Mouse (Mus musculus) forebrain, embryonic 14.5 days (tissue): ENCODE results near the gene Nxpe5. TPM values are rescaled to one million over a fixed set of nuclear protein-coding genes. Genes with fewer than 3 reads are reported as not detected.
A peak's percentile ranks its signal among the peaks of the same experiment; 100 is the strongest.

Source experiments
- ATAC-seq: fragments of 200-750 bp; cut with Nextera tagmentation; 2 replicates; pipeline ENCODE4 v1.8.0; 2017; ENCODE audit warnings: mild to moderate bottlenecking, moderate library complexity
- DNase-seq: peaks from one replicate; pipeline ENCODE4 v3.0.0-alpha.2; 2015; ENCODE audit warnings: low spot score
- H3K27ac ChIP-seq: fragments of 300-500 bp; sonication (generic); 2 replicates; pipeline ENCODE4 v1.5.1; 2014; ENCODE audit warnings: low read depth, mild to moderate bottlenecking, control low read depth, low read length, moderate library complexity
- H3K27me3 ChIP-seq: fragments of 300-500 bp; sonication (generic); replicated peaks from 2 replicates; pipeline ENCODE4 v1.6.1; 2014; ENCODE audit warnings: low read length, control low read depth, mixed read lengths; ENCODE audit not compliant: control insufficient read depth, insufficient read depth
- H3K36me3 ChIP-seq: fragments of 300-500 bp; sonication (generic); 2 replicates; pipeline ENCODE4 v1.6.1; 2014; ENCODE audit warnings: low read length, control low read depth; ENCODE audit not compliant: control insufficient read depth, insufficient read depth
- H3K4me1 ChIP-seq: fragments of 300-500 bp; sonication (generic); 2 replicates; pipeline ENCODE4 v1.6.1; 2014; ENCODE audit warnings: antibody characterized with exemption, low read length, control low read depth; ENCODE audit not compliant: control insufficient read depth, insufficient read depth
- H3K4me2 ChIP-seq: fragments of 300-500 bp; sonication (generic); 2 replicates; pipeline ENCODE4 v1.6.1; 2014; ENCODE audit warnings: mild to moderate bottlenecking, control low read depth, low read length
- H3K4me3 ChIP-seq: fragments of 300-500 bp; sonication (generic); 2 replicates; pipeline ENCODE4 v1.5.1; 2014; ENCODE audit warnings: low read depth, low read length, control low read depth
- H3K9ac ChIP-seq: fragments of 300-500 bp; sonication (generic); 2 replicates; pipeline ENCODE4 v1.6.1; 2014; ENCODE audit warnings: mild to moderate bottlenecking, low read length, control low read depth, moderate library complexity
- H3K9me3 ChIP-seq: fragments of 300-500 bp; sonication (generic); replicated peaks from 2 replicates; pipeline ENCODE4 v1.6.1; 2016; ENCODE audit warnings: low read length, control low read depth, mixed read lengths; ENCODE audit not compliant: control insufficient read depth
- WGBS: fragments of 180-500 bp; shearing (Covaris S2); extraction: QIAGEN DNeasy Blood & Tissue Kit; methylation state at CpG from one replicate; pipeline ENCODE4 v1.1.7; 2014; 5-methylcytosine and 5-hydroxymethylcytosine counted together
- polyA plus RNA-seq: library from polyadenylated mRNA; unstranded; fragments of >200 nt; fragmentation: Nextera tagmentation; extraction: Ambion mirVana; gene quantifications from 2 replicates; pipeline ENCODE4 v1.2.1, GENCODE M21; 2014

Nxpe5 gene
- polyA plus RNA-seq, 1 experiment from 2014 or later: not detected

GRCm38 (mm10) chr5:138275216-138276050 lies 49.7 kb downstream of the Nxpe5 start:
- 8% methylated on average over 41 of the region's 41 CpGs for WGBS
- 0 out of 2 replicates have a peak, but pooled peaks cover 2% of the 10 kb centered on the region for H3K9me3 ChIP-seq
- H3K36me3 ChIP-seq: peaks cover 25% of the 10 kb centered on the region
- peak overlapping the region; percentile 73 for H3K4me2 ChIP-seq
- ATAC-seq (no peak), DNase-seq (peak; percentile 36)
- peak overlapping the region; percentile 37 for H3K4me3 ChIP-seq
- H3K27me3 ChIP-seq: no peaks in the 10 kb centered on the region
- 0 out of 2 replicates have a peak overlapping the region, but pooled peaks have one; percentile 9 for H3K27ac ChIP-seq
- peaks cover 39% of the 10 kb centered on the region for H3K4me1 ChIP-seq
- H3K9ac ChIP-seq: peak overlapping the region; percentile 65

DNA sequence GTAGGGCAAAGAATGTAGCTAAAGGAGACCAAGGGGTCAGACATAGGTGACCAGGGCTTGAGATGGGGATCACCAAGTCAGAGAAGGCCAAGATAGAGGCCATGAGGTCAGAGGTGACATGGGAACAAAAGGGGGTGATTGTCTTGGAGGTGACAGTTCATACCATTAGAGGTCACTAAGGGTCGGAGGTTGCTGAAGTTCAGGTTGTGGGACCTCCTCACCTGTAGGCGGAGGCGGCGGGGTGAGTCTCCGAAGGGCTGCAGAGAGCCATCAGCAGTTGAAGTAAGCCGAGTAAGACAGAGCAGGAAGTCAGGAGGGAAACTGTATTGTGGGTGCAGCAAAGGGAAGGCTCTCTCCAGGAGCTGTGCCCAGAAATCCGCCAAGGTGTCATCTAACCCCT lies 52.3 kb downstream of the Nxpe5 start:
- H3K4me3 ChIP-seq: peak overlapping the region; percentile 86
- peak overlapping the region; percentile 83 for H3K4me2 ChIP-seq
- no peak for DNase-seq
- no peak for ATAC-seq
- 0 out of 2 replicates have a peak, but pooled peaks cover 8% of the 10 kb centered on the region for H3K9me3 ChIP-seq
- H3K9ac ChIP-seq: peak overlapping the region; percentile 97
- 0 out of 2 replicates have a peak overlapping the region, but pooled peaks have one; percentile 5 for H3K27ac ChIP-seq
- 87% methylated on average over 7 of the region's 7 CpGs for WGBS
- H3K36me3 ChIP-seq: peaks cover 25% of the 10 kb centered on the region
- peaks cover 39% of the 10 kb centered on the region for H3K4me1 ChIP-seq
- H3K27me3 ChIP-seq: no peaks in the 10 kb centered on the region

GRCm38 (mm10) chr5:138279585-138280424 lies 54.1 kb downstream of the Nxpe5 start, which contains the start of the genes Gm43720, Gpc2 and Stag3:
Gene Gm43720 (minus strand): TSS chr5:138279958.
Gene Gpc2 (minus strand): TSS chr5:138280005.
Gene Stag3 (plus strand): TSS chr5:138280240.
- ATAC-seq: peak; percentile 99

DNA sequence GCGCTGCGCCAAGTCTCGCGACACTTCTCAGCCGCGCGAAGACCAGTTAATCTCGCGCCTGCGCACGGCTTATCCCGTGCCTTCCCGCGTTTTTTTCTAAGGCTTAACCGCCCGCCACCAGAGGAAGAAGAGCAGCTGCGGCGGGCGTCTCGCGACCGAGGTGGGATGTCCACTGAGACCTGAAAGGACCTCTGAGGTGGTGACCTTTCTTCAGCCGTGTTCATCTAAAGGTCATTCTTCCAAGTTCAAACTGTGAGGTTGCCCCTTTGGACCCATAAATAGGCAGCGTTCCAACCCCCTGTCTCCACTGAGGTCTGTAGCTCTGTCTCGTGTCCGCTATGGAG lies 54.7 kb downstream of the Nxpe5 start:
- peaks cover 32% of the 10 kb centered on the region for H3K4me1 ChIP-seq
- peaks cover 15% of the 10 kb centered on the region; the same call in 1 of the 2 replicates for H3K36me3 ChIP-seq
- WGBS: 30% methylated on average over 24 of the region's 26 CpGs
- ATAC-seq: no peak
- H3K4me3 ChIP-seq: peak overlapping the region; percentile 86; the same call in 1 of the 2 replicates
- 0 out of 2 replicates have a peak, but pooled peaks cover 8% of the 10 kb centered on the region for H3K9me3 ChIP-seq
- H3K4me2 ChIP-seq: peak overlapping the region; percentile 83
- no peaks in the 10 kb centered on the region for H3K27me3 ChIP-seq
- H3K9ac ChIP-seq: no peak overlapping the region
- no peak overlapping the region for H3K27ac ChIP-seq
- DNase-seq: no peak

More at GRCm38 (mm10) chr5:138279585-138280424, 54.1 kb downstream of the Nxpe5 start, which contains the start of the genes Gm43720, Gpc2 and Stag3:
- peaks cover 20% of the 10 kb centered on the region; the same call in 1 of the 2 replicates for H3K36me3 ChIP-seq
- no peaks in the 10 kb centered on the region for H3K27me3 ChIP-seq
- 0 out of 2 replicates have a peak, but pooled peaks cover 8% of the 10 kb centered on the region for H3K9me3 ChIP-seq
- H3K9ac ChIP-seq: peak within 1 kb of the TSS; percentile 97
- peak within 1 kb of the TSS; percentile 78 for H3K27ac ChIP-seq
- DNase-seq: peak; percentile 99
- H3K4me1 ChIP-seq: peaks cover 37% of the 10 kb centered on the region
- peak within 1 kb of the TSS; percentile 83 for H3K4me2 ChIP-seq
- WGBS: under 1% methylated on average over 56 of the region's 56 CpGs
- peak within 1 kb of the TSS; percentile 86 for H3K4me3 ChIP-seq

DNA sequence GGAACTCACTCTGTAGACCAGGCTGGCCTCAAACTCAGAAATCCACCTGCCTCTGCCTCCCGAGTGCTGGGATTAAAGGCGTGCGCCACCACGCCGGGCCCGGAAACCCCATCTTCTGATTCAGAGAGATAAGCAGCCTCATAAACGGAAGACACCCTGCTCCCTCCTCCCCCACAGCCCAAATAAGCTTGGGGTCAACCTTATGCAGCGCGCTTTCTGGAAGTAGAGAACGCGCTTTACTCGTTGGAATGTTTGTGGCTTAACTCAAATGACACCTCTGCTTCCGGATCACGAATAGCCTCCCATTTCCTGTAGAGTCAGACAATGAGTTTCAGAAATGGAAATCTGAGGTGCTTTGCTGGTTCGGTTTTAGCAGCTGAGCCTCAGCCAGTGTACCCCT lies 55.1 kb downstream of the Nxpe5 start:
- no peak overlapping the region for H3K4me3 ChIP-seq
- no peak for DNase-seq
- H3K27ac ChIP-seq: no peak overlapping the region
- peaks cover 15% of the 10 kb centered on the region; the same call in 1 of the 2 replicates for H3K36me3 ChIP-seq
- H3K4me2 ChIP-seq: no peak overlapping the region
- H3K4me1 ChIP-seq: peaks cover 28% of the 10 kb centered on the region
- H3K27me3 ChIP-seq: no peaks in the 10 kb centered on the region
- H3K9ac ChIP-seq: no peak overlapping the region
- no peak for ATAC-seq
- 0 out of 2 replicates have a peak, but pooled peaks cover 8% of the 10 kb centered on the region for H3K9me3 ChIP-seq
- 93% methylated on average over 15 of the region's 15 CpGs for WGBS

- peaks cover 13% of the 10 kb centered on the region; the same call in 1 of the 2 replicates for H3K36me3 ChIP-seq
- no peak overlapping the region for H3K9ac ChIP-seq
- no peak overlapping the region for H3K27ac ChIP-seq
- H3K4me3 ChIP-seq: no peak overlapping the region
- 0 out of 2 replicates have a peak, but pooled peaks cover 8% of the 10 kb centered on the region for H3K9me3 ChIP-seq
- no peak overlapping the region for H3K4me2 ChIP-seq
- H3K4me1 ChIP-seq: peaks cover 18% of the 10 kb centered on the region
- no peaks in the 10 kb centered on the region for H3K27me3 ChIP-seq
- ATAC-seq (no peak), DNase-seq (no peak)
- 96% methylated on average over 2 of the region's 2 CpGs for WGBS
Observed at GRCm38 (mm10) chr5:138281798-138282197, 56.1 kb downstream of the Nxpe5 start.

DNA sequence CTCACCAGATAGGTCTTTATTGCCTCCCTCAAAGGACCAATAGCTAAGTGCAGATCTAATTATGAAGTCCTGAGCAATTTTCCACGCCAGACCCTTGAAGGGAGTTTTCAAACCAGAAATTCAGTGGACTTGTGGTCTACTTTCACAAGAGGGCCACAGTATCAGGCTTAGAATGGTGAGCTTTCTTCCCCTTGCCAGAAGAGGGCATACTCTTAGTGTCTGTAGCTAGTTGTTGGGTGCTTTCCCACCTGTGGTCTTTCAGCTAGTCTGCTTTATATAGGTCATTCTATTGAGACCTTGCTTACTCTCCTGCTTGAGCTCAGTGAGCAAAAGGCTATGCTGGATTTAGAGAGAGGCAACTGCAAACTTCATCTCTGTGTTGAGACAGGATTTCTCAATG lies 57.8 kb downstream of the Nxpe5 start:
- Histone ChIP-seq H3K9me3 (0 out of 2 replicates have a peak, but pooled peaks cover 8% of the 10 kb centered on the region), H3K4me2 (no peak overlapping the region), H3K4me3 (no peak overlapping the region), H3K9ac (no peak overlapping the region), H3K36me3 (no peaks in the 10 kb centered on the region), H3K4me1 (peaks cover under 1% of the 10 kb centered on the region), H3K27ac (no peak overlapping the region), H3K27me3 (no peaks in the 10 kb centered on the region)
- DNase-seq (no peak), ATAC-seq (no peak)
- WGBS: 58% methylated on average over 1 of the region's 1 CpGs

- 67% methylated on average over 3 of the region's 3 CpGs for WGBS
Observed at GRCm38 (mm10) chr5:138287861-138288260, 62.2 kb downstream of the Nxpe5 start.

More at GRCm38 (mm10) chr5:138287861-138288260, 62.2 kb downstream of the Nxpe5 start:
- H3K27me3 ChIP-seq: no peaks in the 10 kb centered on the region
- H3K4me1 ChIP-seq: no peaks in the 10 kb centered on the region
- H3K4me3 ChIP-seq: no peak overlapping the region
- no peaks in the 10 kb centered on the region for H3K9me3 ChIP-seq
- H3K9ac ChIP-seq: no peak overlapping the region
- ATAC-seq: no peak
- DNase-seq: no peak
- no peak overlapping the region for H3K27ac ChIP-seq
- H3K36me3 ChIP-seq: no peaks in the 10 kb centered on the region
- no peak overlapping the region for H3K4me2 ChIP-seq
